Mouse (Mus musculus): Measurements from ENCODE around the gene Dab1. TPM values are rescaled to one million over a fixed set of nuclear protein-coding genes. Genes with fewer than 3 reads are reported as not detected.

The Dab1 gene
- total RNA-seq, 2 experiments from 2014 or later: 132 to 158 TPM

DNA sequence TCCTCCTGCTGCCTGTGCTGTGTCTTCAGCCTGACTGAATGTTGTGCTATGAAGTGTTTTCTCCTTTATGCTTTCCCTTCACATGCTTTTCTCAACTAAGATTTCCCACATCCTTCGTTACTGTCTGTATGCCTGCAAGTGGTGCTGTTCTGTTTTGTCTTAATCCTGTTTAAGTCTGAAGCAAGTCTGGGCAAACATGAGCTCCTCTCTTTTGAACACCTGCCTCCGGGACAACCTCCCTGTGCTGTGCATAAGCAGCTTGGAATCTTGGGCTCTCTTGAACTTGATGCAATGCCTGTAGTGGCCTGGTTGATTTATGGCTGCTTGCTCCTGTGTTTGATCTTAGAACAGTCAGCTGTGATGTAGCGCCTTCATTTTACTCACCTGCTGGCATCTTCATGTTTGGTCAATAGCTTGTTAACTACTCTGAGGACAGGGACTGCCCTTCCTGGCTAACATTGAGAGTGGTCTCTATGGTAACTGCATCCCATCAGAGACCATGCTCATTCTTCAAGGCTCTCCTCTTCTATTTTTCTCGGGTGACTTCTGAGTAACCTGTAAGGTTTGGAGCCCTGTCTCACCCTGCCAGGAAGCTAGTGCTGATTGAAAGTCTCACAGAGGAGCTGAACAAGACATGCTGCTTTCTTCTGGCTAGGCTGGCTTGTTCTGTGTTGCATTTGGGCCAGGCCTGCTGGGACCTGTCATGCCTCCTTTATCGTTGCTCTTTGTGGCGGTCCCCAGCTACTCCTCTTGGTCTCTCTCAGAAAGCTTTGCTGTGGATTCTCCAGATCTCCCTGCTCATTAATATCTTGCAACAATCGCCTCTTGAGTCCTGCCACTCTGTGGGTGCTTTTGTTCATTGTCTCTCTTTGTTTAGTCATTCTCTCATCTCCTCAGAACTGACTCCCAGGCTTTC is 342.2 kb downstream of the Dab1 start:
- DNase-seq (ENCODE audit: extremely low spot score in 1 of 2, low spot score in 1 of 2): no peak

- no peak for DNase-seq (ENCODE audit: extremely low spot score in 1 of 2, low spot score in 1 of 2)
Measured at GRCm38 (mm10) chr4:103969906-103970305, 350.7 kb downstream of the Dab1 start.

DNA sequence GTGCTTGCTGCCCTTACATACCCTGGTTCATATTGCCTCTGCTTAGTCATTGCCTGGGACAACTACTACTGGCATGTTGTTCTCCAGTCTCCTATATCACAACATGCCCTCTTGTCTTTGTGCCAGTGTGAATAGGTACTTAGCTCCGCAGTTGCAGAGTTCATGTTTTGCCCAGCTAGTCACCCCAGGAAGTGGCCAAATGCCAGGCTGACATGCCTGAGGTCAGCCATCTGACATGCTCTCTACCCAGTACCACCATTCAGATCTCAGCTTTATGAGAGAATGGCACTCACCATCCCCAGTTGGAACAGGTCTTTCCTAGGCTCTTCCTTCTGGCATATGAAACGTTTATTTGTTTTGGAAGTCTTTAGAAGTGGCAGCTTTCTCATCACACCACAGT is 355.4 kb downstream of the Dab1 start:
- DNase-seq (ENCODE audit: extremely low spot score in 1 of 2, low spot score in 1 of 2): no peak

DNA sequence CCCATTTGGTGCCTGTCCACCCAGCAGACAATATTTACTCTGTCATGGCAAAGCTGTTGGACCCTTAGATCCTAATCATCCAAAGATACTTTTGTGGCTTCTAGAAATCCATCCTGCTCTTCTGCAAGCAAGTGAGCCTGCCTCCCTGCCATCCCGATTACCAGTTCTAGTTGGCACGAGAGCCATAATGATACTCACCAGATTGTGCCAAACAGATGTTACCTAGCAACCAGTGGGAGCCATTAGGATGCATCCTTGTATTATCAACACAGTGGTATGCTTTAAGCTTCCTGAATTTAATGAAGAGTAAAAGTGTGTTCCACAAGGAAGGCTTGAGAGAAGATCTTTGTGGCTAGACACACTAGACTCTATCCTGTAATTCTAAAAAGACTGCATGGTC is 355.8 kb downstream of the Dab1 start:
- DNase-seq (ENCODE audit: extremely low spot score in 1 of 2, low spot score in 1 of 2): no peak

- DNase-seq (ENCODE audit: extremely low spot score in 1 of 2, low spot score in 1 of 2): no peak
Measured at GRCm38 (mm10) chr4:103993884-103994283, 374.7 kb downstream of the Dab1 start.

- no peak for DNase-seq (ENCODE audit: extremely low spot score in 1 of 2, low spot score in 1 of 2)
Measured at GRCm38 (mm10) chr4:103994406-103994805, 375.2 kb downstream of the Dab1 start.

DNA sequence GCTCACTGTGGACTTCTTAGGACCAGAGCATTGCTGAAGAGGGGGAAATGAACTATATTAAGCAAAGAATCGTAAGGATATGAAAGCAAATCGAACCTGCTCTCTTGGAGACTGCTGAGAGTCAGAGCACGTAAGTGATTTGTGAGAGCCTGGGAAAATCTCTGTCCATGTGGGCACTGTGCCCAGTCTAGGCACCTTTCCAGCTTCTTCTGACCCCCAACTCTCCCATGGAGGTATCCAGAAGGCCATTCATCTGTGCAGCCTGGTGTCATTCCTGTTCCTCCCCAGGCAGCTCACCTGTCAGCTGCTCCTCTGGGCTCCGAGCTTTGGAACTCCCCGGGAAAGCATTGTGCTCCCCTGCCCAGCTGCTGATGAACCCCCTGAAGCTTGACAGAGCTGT is 389.2 kb downstream of the Dab1 start:
- no peak for DNase-seq (ENCODE audit: extremely low spot score in 1 of 2, low spot score in 1 of 2)

DNA sequence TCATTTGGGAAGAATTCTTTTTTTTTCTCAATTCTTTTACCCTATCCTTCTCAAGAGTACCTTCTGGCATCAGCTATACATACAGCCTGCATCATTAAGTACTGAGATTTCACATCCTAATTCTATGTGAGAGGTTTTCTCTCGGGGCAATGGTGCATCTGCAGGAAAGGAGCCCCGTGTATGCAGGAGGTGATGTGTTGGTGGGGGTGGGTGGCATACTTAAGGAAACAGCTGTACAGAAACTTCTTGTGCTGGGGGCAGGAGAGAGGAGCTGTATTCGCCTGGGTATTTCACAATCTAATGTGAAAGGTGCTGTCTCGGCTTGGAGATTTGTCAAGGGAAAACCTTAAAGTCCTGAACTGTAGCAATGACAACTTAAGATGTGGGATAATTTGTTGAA is 392.5 kb downstream of the Dab1 start:
- DNase-seq (ENCODE audit: extremely low spot score in 1 of 2, low spot score in 1 of 2): no peak

- no peak for DNase-seq (ENCODE audit: extremely low spot score in 1 of 2, low spot score in 1 of 2)
Measured at GRCm38 (mm10) chr4:104012150-104012549, 393.0 kb downstream of the Dab1 start.

DNA sequence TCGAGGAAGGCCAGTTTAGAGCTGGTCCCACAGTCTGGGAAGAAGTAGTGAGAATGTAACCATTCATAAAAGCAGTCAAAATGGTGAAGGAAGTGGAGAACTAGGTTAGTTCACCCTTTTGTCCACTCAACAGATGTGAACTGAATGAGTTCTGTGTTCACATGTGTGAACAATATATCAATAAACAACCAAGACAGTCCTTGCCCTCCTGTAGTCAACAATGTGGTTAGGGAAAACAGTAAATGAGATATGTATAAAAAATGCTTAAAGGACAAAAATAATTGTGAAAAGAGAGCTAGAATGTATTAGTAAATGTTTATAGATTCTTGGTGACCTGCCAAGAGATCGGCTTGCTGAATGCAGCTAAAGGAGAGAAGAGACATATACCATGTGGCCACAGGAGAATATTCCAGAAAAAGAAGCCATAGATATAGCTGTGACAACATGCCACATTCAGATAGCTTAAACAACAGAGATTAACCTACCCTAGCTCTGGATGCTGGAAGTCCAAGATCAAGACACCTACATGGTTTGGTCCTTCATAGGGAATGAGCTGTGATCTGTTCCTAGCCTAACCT is 406.0 kb downstream of the Dab1 start:
- DNase-seq (ENCODE audit: extremely low spot score in 1 of 2, low spot score in 1 of 2): no peak

- no peak for DNase-seq (ENCODE audit: extremely low spot score in 1 of 2, low spot score in 1 of 2)
Measured at GRCm38 (mm10) chr4:104026834-104027233, 407.7 kb downstream of the Dab1 start.

DNA sequence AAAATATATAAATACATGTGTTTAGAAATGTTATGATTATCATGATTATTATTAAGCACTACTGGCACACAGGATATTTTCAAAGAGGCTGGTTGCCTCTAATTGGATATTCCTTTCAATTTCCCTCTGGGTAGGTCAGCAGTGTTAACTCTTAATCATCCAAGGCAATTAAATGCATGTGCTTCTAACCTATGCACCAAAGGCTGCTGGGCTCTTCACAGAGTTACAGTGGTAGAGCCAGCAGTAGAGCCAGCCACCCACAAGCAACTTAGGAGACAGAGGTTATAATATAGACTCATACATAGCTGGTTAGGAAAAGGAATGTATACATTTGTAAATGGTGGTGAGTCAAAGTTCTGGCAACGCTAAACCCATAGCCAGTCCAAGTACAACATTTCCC is 408.1 kb downstream of the Dab1 start:
- no peak for DNase-seq (ENCODE audit: extremely low spot score in 1 of 2, low spot score in 1 of 2)

- DNase-seq (ENCODE audit: extremely low spot score in 1 of 2, low spot score in 1 of 2): no peak
Measured at GRCm38 (mm10) chr4:104036091-104036490, 416.9 kb downstream of the Dab1 start.

- no peak for DNase-seq (ENCODE audit: extremely low spot score in 1 of 2, low spot score in 1 of 2)
Measured at GRCm38 (mm10) chr4:104039588-104039987, 420.4 kb downstream of the Dab1 start.

GRCm38 (mm10) chr4:104043441-104043840 is 424.3 kb downstream of the Dab1 start:
- no peak for DNase-seq (ENCODE audit: extremely low spot score in 1 of 2, low spot score in 1 of 2)

DNA sequence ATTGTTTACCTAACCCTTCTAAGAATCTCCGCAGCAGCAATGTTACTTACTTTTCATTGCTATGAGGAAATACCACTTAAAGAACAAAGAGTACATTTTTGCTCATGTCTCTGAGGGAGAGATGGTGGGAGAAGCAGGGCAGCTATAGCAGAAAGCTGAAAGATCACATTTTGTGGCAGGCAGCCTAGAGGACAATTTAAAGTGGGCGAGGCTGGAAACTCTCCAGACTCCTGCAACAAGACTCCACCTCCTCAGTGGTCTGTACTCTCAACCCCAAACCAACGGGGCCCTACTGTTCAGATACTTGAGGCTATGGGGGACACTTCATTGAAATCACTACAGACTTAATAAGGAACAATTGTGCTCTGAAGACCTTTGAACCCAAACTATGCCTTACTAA is 425.5 kb downstream of the Dab1 start:
- DNase-seq (ENCODE audit: extremely low spot score in 1 of 2, low spot score in 1 of 2): no peak

- DNase-seq (ENCODE audit: extremely low spot score in 1 of 2, low spot score in 1 of 2): no peak
Measured at GRCm38 (mm10) chr4:104047966-104048804, 429.0 kb downstream of the Dab1 start.

DNA sequence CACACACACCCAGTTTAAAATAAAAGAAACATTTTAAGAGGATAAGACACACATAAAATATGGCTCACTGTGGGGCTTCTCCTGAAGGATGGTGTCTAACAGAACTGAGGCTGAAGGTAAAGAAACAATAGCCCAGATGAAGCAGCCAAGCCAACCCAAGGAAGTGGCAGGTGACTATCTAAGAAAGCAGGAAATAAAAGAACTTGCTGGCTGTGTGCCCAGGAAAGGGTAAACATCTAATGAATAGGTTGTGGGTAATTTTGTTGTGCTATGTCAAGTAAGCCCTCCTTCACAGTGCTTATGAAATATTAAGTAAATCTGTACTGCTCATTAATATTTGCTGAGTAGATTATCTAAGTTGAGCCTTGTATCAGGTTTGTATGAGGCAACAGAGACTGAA is 438.0 kb downstream of the Dab1 start:
- DNase-seq (ENCODE audit: extremely low spot score in 1 of 2, low spot score in 1 of 2): no peak

- no peak for DNase-seq (ENCODE audit: extremely low spot score in 1 of 2, low spot score in 1 of 2)
Measured at GRCm38 (mm10) chr4:104059569-104059968, 440.4 kb downstream of the Dab1 start.

GRCm38 (mm10) chr4:104062356-104062755 is 443.2 kb downstream of the Dab1 start:
- DNase-seq (ENCODE audit: extremely low spot score in 1 of 2, low spot score in 1 of 2): no peak

DNA sequence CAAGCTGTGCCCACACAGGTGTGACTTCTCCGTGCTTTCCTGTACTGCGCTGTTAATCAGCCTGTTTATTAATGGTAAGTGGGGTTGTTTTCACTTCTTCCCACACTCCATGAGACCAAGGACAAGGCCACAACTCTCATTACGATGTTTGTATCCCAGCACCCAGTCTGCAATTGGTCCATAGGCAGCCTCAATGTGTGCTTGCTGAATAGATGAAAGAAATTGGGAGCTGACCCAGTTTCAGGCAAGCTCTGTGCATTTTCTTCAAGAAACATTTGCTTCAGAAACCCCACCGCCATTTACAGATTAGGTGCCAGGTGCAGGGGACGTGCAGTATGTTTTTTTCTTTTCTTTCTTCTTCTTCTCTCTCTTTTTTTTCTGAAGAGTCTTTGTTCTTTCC is 447.7 kb downstream of the Dab1 start:
- no peak for DNase-seq (ENCODE audit: extremely low spot score in 1 of 2, low spot score in 1 of 2)
